Mouse (Mus musculus): ENCODE measurements around the gene Evl. TPM values are rescaled to one million over a fixed set of nuclear protein-coding genes. Genes with fewer than 3 reads are reported as not detected.
A peak's percentile ranks its signal among the peaks of the same experiment; 100 is the strongest.
"Not testable (repeated sequence)": the region's sequence is repeated elsewhere in the genome, so short reads cannot be mapped to it uniquely, and the experiment has no call there.

Gene Evl
- total RNA-seq (2014; rRNA removed) (178 and 240 TPM in 2 replicates), polyA plus RNA-seq (2015; fragmentation: Nextera tagmentation; extraction: Ambion mirVana) (222 and 231 TPM in 2 replicates)

DNA sequence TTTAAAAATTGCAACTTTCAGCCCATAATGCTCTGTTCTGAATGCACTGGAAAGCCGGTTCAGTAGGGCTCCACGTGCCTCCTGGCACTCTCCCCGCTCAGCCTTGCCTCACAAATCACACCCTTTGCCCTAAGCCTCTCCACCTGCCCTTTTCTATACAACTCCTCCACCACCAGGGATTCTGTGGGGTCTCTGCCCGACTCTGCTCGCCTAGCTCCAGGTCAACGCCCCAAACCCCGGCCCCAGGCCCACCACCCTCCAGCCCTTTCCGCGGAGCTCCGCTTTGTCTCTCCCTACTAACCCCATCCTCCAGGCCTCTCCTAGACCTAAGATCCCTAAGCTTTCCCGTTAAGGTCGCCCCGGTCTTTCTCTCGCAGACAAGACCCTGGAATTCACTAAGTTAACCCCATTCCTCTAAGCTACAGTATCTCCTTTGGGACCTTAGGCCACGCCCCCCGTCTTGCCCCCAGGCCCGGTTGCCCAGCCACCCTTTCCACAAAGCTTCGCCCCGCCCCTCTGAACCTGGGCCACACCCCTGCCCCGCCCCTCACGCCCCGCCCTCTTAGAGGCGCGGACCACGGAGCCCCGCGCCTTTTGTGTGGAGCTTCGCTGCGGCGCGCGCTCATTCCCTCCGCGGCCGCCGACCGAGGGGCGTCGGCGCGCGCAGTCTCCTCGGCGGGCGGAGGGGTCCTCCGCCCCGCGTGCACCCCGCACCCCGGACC, at the start of gene Evl:
Gene Evl (plus strand): TSS at position 601 of the 722 bp plus-strand sequence.
- Histone ChIP-seq H3K36me3 (ENCODE audit: insufficient read depth, low read length) (no peaks in the 10 kb centered on the region), H3K4me2 (ENCODE audit: low read depth, low read length) (peak within 1 kb of the TSS; percentile 77), H3K27me3 (ENCODE audit: insufficient read depth, low read length) (no peaks in the 10 kb centered on the region), H3K27ac (peak within 1 kb of the TSS; percentile 92), H3K9ac (replicated peaks; ENCODE audit: low read length) (peak within 1 kb of the TSS; percentile 97), H3K9me3 (ENCODE audit: low read length) (no peaks in the 10 kb centered on the region), H3K4me3 (ENCODE audit: low read length) (peak within 1 kb of the TSS; percentile 96), H3K4me1 (ENCODE audit: insufficient read depth, low read length) (peaks cover 13% of the 10 kb centered on the region)
- WGBS: 1% methylated on average over 36 of the region's 50 CpGs
- no peak for TF ChIP-seq CTCF (IDR thresholded peaks at IDR 0.05; ENCODE audit: low read depth)
- DNase-seq (ENCODE audit: low spot score) (peak; percentile 96), ATAC-seq (peak; percentile 94)

DNA sequence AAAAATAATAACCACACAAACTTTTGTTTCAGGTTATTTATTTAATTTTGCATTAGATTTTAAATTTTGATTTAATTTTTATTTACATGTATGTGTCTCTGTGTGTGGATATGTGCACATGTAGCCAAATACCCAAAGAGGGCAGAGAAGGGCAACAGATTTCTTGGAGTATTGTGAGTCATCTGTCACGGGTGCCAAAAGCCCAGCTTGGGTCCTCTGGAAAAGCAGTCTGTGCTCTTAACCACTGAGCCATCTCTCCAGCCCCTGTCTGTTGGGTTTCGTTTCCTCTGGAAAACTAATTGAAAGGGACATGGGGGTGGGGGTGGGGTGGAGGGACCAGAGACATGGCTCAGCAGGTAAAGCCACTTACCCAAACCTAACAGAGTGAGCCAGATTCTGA, 48.7 kb upstream of the Evl start:
- no peaks in the 10 kb centered on the region for H3K9me3 ChIP-seq (ENCODE audit: low read length)

DNA sequence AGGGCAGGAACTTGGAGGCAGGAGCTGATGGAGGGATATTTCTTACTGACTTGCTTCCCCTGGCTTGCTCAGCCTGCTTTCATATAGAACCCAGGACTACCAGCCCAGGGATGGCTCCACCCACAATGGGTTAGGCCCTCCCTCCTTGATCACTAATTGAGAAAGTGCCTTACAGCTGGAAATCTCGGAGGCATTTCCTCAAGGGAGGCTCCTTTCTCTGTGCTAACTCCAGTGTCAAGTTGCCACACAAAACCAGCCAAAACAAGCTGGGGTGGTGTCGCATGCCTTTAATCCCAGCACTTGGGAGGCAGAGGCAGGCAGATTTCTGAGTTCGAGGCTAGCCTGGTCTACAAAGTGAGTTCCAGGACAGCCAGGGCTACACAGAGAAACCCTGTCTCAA, 47.5 kb upstream of the Evl start:
- H3K27me3 ChIP-seq (ENCODE audit: insufficient read depth, low read length); H3K36me3 ChIP-seq (ENCODE audit: insufficient read depth, low read length); H3K4me1 ChIP-seq (ENCODE audit: insufficient read depth, low read length); H3K9me3 ChIP-seq (ENCODE audit: low read length); H3K4me2 ChIP-seq (ENCODE audit: low read depth, low read length); ATAC-seq; H3K4me3 ChIP-seq (ENCODE audit: low read length); H3K9ac ChIP-seq (replicated peaks; ENCODE audit: low read length); DNase-seq (ENCODE audit: low spot score); H3K27ac ChIP-seq: not testable (repeated sequence)
- 89% methylated on average over 3 of the region's 3 CpGs for WGBS

More for the DNA sequence above, 48.7 kb upstream of the Evl start:
- H3K36me3 ChIP-seq (ENCODE audit: insufficient read depth, low read length): no peaks in the 10 kb centered on the region
- H3K4me2 ChIP-seq (ENCODE audit: low read depth, low read length): no peak overlapping the region
- H3K4me1 ChIP-seq (ENCODE audit: insufficient read depth, low read length): no peaks in the 10 kb centered on the region
- DNase-seq (ENCODE audit: low spot score): no peak
- no peak for ATAC-seq
- TF ChIP-seq CTCF (IDR thresholded peaks at IDR 0.05; ENCODE audit: low read depth): no peak
- WGBS: 61% methylated on average over 2 of the region's 2 CpGs
- H3K27me3 ChIP-seq (ENCODE audit: insufficient read depth, low read length): no peaks in the 10 kb centered on the region
- H3K4me3 ChIP-seq (ENCODE audit: low read length): no peak overlapping the region
- no peak overlapping the region for H3K9ac ChIP-seq (replicated peaks; ENCODE audit: low read length)
- no peak overlapping the region for H3K27ac ChIP-seq

DNA sequence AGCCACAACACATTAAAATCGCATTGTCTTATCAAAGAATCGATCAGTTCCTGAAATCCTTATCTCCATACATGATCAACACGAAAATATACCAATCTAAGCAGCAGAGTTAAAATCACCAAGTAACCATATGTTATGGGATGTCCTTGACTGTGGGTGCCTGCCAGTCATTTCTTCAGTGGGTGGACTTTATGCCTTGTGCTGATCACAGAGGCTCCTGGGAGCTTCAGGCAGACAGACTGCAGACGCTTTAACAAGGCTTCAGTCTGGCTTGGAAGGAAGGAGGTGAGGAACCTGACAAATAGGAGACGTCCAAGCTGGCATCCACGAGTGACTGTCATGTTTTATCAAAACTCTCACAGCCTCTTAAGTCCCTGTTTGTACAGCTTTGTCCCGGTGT, 43.9 kb upstream of the Evl start:
- H3K4me2 ChIP-seq (ENCODE audit: low read depth, low read length): no peak overlapping the region
- H3K4me3 ChIP-seq (ENCODE audit: low read length): no peak overlapping the region
- no peak for TF ChIP-seq CTCF (IDR thresholded peaks at IDR 0.05; ENCODE audit: low read depth)
- no peak overlapping the region for H3K9ac ChIP-seq (replicated peaks; ENCODE audit: low read length)
- peaks cover 3% of the 10 kb centered on the region; the same call in 1 of the 2 replicates for H3K36me3 ChIP-seq (ENCODE audit: insufficient read depth, low read length)
- H3K9me3 ChIP-seq (ENCODE audit: low read length): no peaks in the 10 kb centered on the region
- ATAC-seq (no peak), DNase-seq (ENCODE audit: low spot score) (no peak)
- no peak overlapping the region for H3K27ac ChIP-seq
- WGBS: 66% methylated on average over 7 of the region's 7 CpGs
- no peaks in the 10 kb centered on the region for H3K4me1 ChIP-seq (ENCODE audit: insufficient read depth, low read length)
- no peaks in the 10 kb centered on the region for H3K27me3 ChIP-seq (ENCODE audit: insufficient read depth, low read length)

DNA sequence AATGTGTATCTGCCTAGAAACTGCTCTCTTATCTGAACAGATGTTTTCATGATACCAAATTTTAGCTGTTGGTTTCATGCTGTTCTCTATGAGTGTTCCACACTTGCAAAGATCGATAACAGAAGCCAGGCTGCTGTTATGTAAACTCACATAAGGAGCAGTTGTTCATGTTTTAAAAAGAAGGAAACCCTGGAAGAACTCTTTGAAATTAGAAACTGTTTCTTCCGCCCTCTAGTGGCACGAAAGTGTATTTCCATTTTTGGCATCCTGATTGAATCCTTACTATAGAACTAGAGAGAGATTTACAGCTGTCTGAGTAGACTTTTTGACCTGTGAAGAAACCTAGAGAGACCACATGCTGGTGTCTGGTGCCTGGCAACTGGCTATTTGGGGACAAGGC, 43.5 kb upstream of the Evl start:
- no peak overlapping the region for H3K4me3 ChIP-seq (ENCODE audit: low read length)
- no peaks in the 10 kb centered on the region for H3K9me3 ChIP-seq (ENCODE audit: low read length)
- peaks cover 3% of the 10 kb centered on the region; the same call in 1 of the 2 replicates for H3K36me3 ChIP-seq (ENCODE audit: insufficient read depth, low read length)
- WGBS: 6% methylated on average over 3 of the region's 3 CpGs
- no peak overlapping the region for H3K9ac ChIP-seq (replicated peaks; ENCODE audit: low read length)
- H3K4me2 ChIP-seq (ENCODE audit: low read depth, low read length): no peak overlapping the region
- TF ChIP-seq CTCF (IDR thresholded peaks at IDR 0.05; ENCODE audit: low read depth): peak; percentile 75
- H3K27ac ChIP-seq: no peak overlapping the region
- no peaks in the 10 kb centered on the region for H3K4me1 ChIP-seq (ENCODE audit: insufficient read depth, low read length)
- ATAC-seq (no peak), DNase-seq (ENCODE audit: low spot score) (peak; percentile 85)
- H3K27me3 ChIP-seq (ENCODE audit: insufficient read depth, low read length): no peaks in the 10 kb centered on the region

DNA sequence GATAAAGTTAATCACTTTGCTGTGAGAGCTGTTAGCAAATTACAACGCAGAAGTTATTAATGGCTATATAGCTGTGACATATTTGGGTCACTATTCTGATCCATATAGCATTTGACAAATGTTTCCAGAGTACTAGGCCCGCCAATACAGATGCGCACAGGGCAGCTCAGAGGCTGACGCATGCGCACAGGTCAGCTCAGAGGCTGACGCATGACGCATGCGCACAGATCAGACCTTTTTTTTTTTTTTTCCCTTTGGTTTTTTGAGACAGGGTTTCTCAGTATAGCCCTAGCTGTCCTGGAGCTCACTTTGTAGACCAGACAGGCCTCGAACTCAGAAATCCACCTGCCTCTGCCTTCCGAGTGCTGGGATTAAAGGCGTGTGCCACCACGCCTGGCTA, 39.1 kb upstream of the Evl start:
- Histone ChIP-seq H3K27ac (no peak overlapping the region), H3K9ac (replicated peaks; ENCODE audit: low read length) (no peak overlapping the region), H3K4me1 (ENCODE audit: insufficient read depth, low read length) (no peaks in the 10 kb centered on the region), H3K9me3 (ENCODE audit: low read length) (no peaks in the 10 kb centered on the region), H3K36me3 (ENCODE audit: insufficient read depth, low read length) (peaks cover 4% of the 10 kb centered on the region; the same call in 1 of the 2 replicates), H3K4me2 (ENCODE audit: low read depth, low read length) (no peak overlapping the region), H3K27me3 (ENCODE audit: insufficient read depth, low read length) (no peaks in the 10 kb centered on the region), H3K4me3 (ENCODE audit: low read length) (no peak overlapping the region)
- ATAC-seq: no peak
- TF ChIP-seq CTCF (IDR thresholded peaks at IDR 0.05; ENCODE audit: low read depth): no peak
- WGBS: 92% methylated on average over 12 of the region's 12 CpGs
- no peak for DNase-seq (ENCODE audit: low spot score)

DNA sequence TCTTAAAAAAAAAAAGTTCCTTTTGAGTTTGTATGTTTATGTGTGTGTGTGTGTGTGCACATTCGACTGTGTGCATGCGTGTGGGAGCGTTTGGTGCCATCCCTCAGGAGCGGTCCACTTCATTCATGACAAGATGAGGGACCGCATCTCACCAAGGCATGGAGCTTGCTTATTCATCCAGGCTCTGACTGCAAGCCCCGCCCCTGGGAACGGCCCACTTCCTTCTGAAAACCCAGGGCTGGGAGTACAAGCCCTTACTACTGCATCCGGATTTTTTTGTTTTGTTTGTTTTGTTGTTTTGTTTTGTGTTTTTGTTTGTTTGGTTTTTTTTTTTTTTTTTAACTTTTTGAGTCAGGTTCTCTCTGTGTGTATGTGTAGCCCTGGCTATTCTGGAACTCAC, 35.1 kb upstream of the Evl start:
- H3K36me3 ChIP-seq (ENCODE audit: insufficient read depth, low read length): peaks cover 22% of the 10 kb centered on the region
- no peak for DNase-seq (ENCODE audit: low spot score)
- 71% methylated on average over 8 of the region's 8 CpGs for WGBS
- H3K4me1 ChIP-seq (ENCODE audit: insufficient read depth, low read length): no peaks in the 10 kb centered on the region
- no peak for TF ChIP-seq CTCF (IDR thresholded peaks at IDR 0.05; ENCODE audit: low read depth)
- no peak overlapping the region for H3K27ac ChIP-seq
- no peak overlapping the region for H3K9ac ChIP-seq (replicated peaks; ENCODE audit: low read length)
- H3K4me2 ChIP-seq (ENCODE audit: low read depth, low read length): no peak overlapping the region
- no peak for ATAC-seq
- H3K27me3 ChIP-seq (ENCODE audit: insufficient read depth, low read length): no peaks in the 10 kb centered on the region
- H3K9me3 ChIP-seq (ENCODE audit: low read length): no peaks in the 10 kb centered on the region
- H3K4me3 ChIP-seq (ENCODE audit: low read length): no peak overlapping the region

Measured in hindbrain, postnatal 0 days (tissue).